Mouse (Mus musculus) neural tube, embryonic 14.5 days (tissue): ENCODE data around the gene Poln. TPM values are rescaled to one million over a fixed set of nuclear protein-coding genes. Genes with fewer than 3 reads are reported as not detected.

Experiments
- ATAC-seq: fragments of 200-750 bp; cut with Nextera tagmentation; 2 replicates; pipeline ENCODE4 v1.8.0; 2017; ENCODE audit warnings: low read depth, mild to moderate bottlenecking, moderate TSS enrichment, moderate library complexity
- H3K27ac ChIP-seq: fragments of 300-500 bp; sonication (generic); 2 replicates; pipeline ENCODE4 v1.5.1; 2014; ENCODE audit warnings: low read depth, mild to moderate bottlenecking, control low read depth, low read length, moderate library complexity, mixed read lengths
- H3K27me3 ChIP-seq: fragments of 300-500 bp; sonication (generic); 2 replicates; pipeline ENCODE4 v1.6.1; 2014; ENCODE audit warnings: low read length; ENCODE audit not compliant: control insufficient read depth, insufficient read depth
- H3K36me3 ChIP-seq: fragments of 300-500 bp; sonication (generic); 2 replicates; pipeline ENCODE4 v1.6.1; 2014; ENCODE audit warnings: low read length, mixed read lengths; ENCODE audit not compliant: control insufficient read depth, insufficient read depth
- H3K4me1 ChIP-seq: fragments of 300-500 bp; sonication (generic); 2 replicates; pipeline ENCODE4 v1.6.1; 2014; ENCODE audit warnings: low read length; ENCODE audit not compliant: control insufficient read depth, insufficient read depth
- H3K4me2 ChIP-seq: fragments of 300-500 bp; sonication (generic); 2 replicates; pipeline ENCODE4 v1.6.1; 2014; ENCODE audit warnings: mild to moderate bottlenecking, low read depth, low read length, control low read depth
- H3K4me3 ChIP-seq: fragments of 300-500 bp; sonication (generic); 2 replicates; pipeline ENCODE4 v1.5.1; 2014; ENCODE audit warnings: low read depth, low read length, control low read depth, mixed read lengths
- H3K9ac ChIP-seq: fragments of 300-500 bp; sonication (generic); replicated peaks from 2 replicates; pipeline ENCODE4 v1.6.1; 2014; ENCODE audit warnings: low read depth, mild to moderate bottlenecking, control low read depth, low read length, mixed read lengths
- H3K9me3 ChIP-seq: fragments of 300-500 bp; sonication (generic); 2 replicates; pipeline ENCODE4 v1.6.1; 2016; ENCODE audit warnings: low read length; ENCODE audit not compliant: control insufficient read depth
- WGBS: fragments of 180-500 bp; shearing (Covaris S2); extraction: QIAGEN DNeasy Blood & Tissue Kit; methylation state at CpG from one replicate; pipeline ENCODE4 v1.1.7; 2014; 5-methylcytosine and 5-hydroxymethylcytosine counted together
- polyA plus RNA-seq: library from polyadenylated mRNA; unstranded; fragments of >200 nt; fragmentation: Nextera tagmentation; extraction: Ambion mirVana; gene quantifications from 2 replicates; pipeline ENCODE4 v1.2.1, GENCODE M21; 2014

The Poln gene
- polyA plus RNA-seq, result 0.26 and 0.74 TPM in 2 replicates

DNA sequence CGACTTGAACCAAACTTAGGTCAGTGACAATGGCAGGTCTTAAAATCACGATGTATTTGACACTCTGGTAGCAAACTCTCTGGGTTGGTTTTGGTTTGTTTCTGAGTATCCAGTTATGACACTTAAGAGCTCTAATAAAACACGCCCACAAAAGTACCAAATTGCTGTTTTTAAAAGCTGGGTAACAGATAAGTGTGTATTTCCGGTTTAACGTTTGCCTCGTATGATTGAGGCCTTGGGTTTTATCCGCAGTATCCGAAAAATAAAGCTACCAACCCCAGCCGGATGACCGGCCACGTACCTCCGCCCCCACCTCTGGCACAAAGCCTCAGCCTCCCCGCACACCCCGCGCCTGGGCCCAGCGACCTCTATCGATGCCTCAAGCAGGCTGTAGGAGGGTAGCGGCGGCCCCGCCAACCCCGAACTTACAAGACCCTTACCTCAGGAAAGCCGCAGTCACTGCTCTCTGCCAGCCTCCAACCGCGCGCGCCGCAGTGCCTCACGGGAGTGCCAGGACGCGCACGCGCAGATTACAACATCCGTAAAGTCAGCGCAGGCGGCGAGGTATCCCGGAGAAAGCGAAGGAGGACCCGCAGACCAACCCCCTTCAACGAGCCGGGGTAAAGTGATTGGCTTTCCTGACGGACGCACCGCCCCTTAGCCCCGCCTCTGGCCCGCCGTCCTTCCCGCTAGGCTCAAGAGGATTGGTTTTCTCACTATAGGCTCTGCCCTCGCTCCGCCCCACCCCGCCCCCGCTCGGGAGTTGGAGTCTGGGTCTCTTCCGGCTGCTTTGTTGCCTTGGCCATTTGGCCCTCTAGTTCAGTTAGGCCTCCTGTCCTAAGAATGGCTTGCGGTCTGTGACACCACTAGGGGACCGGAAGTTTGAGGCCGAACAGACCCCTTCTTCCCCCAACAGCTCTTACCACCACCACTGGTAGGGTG is at the start of gene Poln, which contains the start of gene Haus3:
Gene Poln (minus strand): TSS at position 499 of the 942 bp plus-strand sequence.
Gene Haus3 (minus strand): TSS at position 578 of the 942 bp plus-strand sequence.
- under 1% methylated on average over 57 of the region's 57 CpGs for WGBS
- Histone ChIP-seq H3K4me2 (peak within 1 kb of the TSS; percentile 61), H3K9me3 (no peaks in the 10 kb centered on the region), H3K4me3 (peak within 1 kb of the TSS; percentile 61), H3K4me1 (peaks cover 3% of the 10 kb centered on the region; the same call in 1 of the 2 replicates), H3K27ac (peak within 1 kb of the TSS; percentile 83), H3K9ac (peak within 1 kb of the TSS; percentile 73), H3K27me3 (no peaks in the 10 kb centered on the region), H3K36me3 (peaks cover 8% of the 10 kb centered on the region)
- peak; percentile 100 for ATAC-seq

DNA sequence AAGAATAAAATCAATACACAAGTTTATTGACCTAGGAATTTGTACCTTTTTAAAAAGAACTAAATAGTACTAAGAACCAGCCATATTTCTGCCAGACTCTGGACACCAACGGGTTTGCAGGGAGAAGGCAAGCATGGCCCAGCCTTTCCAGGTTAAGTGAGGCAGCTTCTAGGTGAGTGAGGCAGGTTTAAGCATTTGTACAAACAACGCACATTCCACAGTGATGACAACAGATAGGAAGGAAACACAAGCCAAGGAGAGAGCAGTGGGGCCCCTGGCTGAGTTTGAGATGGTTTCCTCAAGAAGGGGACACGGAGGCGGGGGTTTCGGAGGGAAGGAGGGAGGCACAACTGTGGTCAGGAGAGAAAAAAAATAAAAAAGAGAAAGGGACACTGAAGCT is 49.4 kb upstream of the Poln start:
- WGBS, result 84% methylated on average over 5 of the region's 5 CpGs
- ATAC-seq, result no peak

GRCm38 (mm10) chr5:34217756-34218155 is 48.5 kb upstream of the Poln start:
- Histone ChIP-seq H3K27me3 (no peaks in the 10 kb centered on the region), H3K4me1 (no peaks in the 10 kb centered on the region), H3K36me3 (no peaks in the 10 kb centered on the region), H3K4me2 (no peak overlapping the region), H3K27ac (no peak overlapping the region), H3K9ac (no peak overlapping the region), H3K9me3 (no peaks in the 10 kb centered on the region), H3K4me3 (no peak overlapping the region)
- no peak for ATAC-seq
- 66% methylated on average over 9 of the region's 9 CpGs for WGBS

More for the DNA sequence above, 49.4 kb upstream of the Poln start:
- no peaks in the 10 kb centered on the region for H3K9me3 ChIP-seq
- H3K27me3 ChIP-seq, result no peaks in the 10 kb centered on the region
- no peaks in the 10 kb centered on the region for H3K4me1 ChIP-seq
- H3K4me3 ChIP-seq, result no peak overlapping the region
- H3K9ac ChIP-seq, result no peak overlapping the region
- no peak overlapping the region for H3K4me2 ChIP-seq
- H3K36me3 ChIP-seq, result no peaks in the 10 kb centered on the region
- H3K27ac ChIP-seq, result no peak overlapping the region

GRCm38 (mm10) chr5:34216025-34216424 is 46.8 kb upstream of the Poln start:
- Histone ChIP-seq H3K4me1 (no peaks in the 10 kb centered on the region), H3K4me3 (no peak overlapping the region), H3K9ac (no peak overlapping the region), H3K9me3 (no peaks in the 10 kb centered on the region), H3K27ac (no peak overlapping the region), H3K36me3 (no peaks in the 10 kb centered on the region), H3K27me3 (no peaks in the 10 kb centered on the region), H3K4me2 (no peak overlapping the region)
- 87% methylated on average over 7 of the region's 7 CpGs for whole genome bisulfite sequencing
- no peak for ATAC-seq

GRCm38 (mm10) chr5:34213659-34214058 is 44.4 kb upstream of the Poln start:
- 83% methylated on average over 8 of the region's 8 CpGs for WGBS
- no peaks in the 10 kb centered on the region for H3K4me1 ChIP-seq
- H3K36me3 ChIP-seq, result no peaks in the 10 kb centered on the region
- no peaks in the 10 kb centered on the region for H3K27me3 ChIP-seq
- H3K9me3 ChIP-seq, result no peaks in the 10 kb centered on the region
- no peak for ATAC-seq
- no peak overlapping the region for H3K27ac ChIP-seq
- no peak overlapping the region for H3K4me2 ChIP-seq
- H3K9ac ChIP-seq, result no peak overlapping the region
- no peak overlapping the region for H3K4me3 ChIP-seq

DNA sequence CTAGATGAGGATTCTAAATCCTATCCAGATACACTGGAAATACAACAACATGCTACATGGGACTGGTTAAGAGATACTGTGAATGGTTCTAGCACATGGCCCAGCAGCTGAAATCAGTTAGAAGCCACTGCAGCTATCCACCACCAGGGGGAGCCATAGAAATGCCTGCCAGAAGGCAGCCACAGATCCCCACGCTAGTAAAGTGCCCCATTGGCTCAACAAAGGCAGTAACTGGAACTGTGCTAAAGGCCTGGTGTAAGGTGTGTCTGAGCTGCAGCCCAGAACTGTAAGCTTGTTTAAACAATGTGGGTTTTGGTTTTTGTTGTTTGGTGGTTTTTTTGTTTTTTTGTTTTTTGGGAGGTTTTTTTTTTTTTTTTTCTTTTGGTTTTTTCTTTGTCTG is 41.0 kb upstream of the Poln start:
- no peak overlapping the region for H3K4me3 ChIP-seq
- H3K4me2 ChIP-seq, result no peak overlapping the region
- H3K27me3 ChIP-seq, result no peaks in the 10 kb centered on the region
- ATAC-seq, result peak; percentile 88
- WGBS, result 0% methylated on average over 1 of the region's 1 CpGs
- H3K9ac ChIP-seq, result no peak overlapping the region
- no peaks in the 10 kb centered on the region for H3K36me3 ChIP-seq
- no peak overlapping the region for H3K27ac ChIP-seq
- no peaks in the 10 kb centered on the region for H3K9me3 ChIP-seq
- no peaks in the 10 kb centered on the region for H3K4me1 ChIP-seq

GRCm38 (mm10) chr5:34207503-34207902 is 38.3 kb upstream of the Poln start:
- WGBS, result 67% methylated on average over 3 of the region's 3 CpGs

GRCm38 (mm10) chr5:34205788-34206187 is 36.5 kb upstream of the Poln start:
- Histone ChIP-seq H3K27ac (no peak overlapping the region), H3K4me3 (no peak overlapping the region), H3K4me1 (no peaks in the 10 kb centered on the region), H3K9me3 (no peaks in the 10 kb centered on the region), H3K4me2 (no peak overlapping the region), H3K27me3 (no peaks in the 10 kb centered on the region), H3K9ac (no peak overlapping the region), H3K36me3 (no peaks in the 10 kb centered on the region)
- WGBS, result 74% methylated on average over 2 of the region's 2 CpGs
- ATAC-seq, result no peak

More at GRCm38 (mm10) chr5:34207503-34207902, 38.3 kb upstream of the Poln start:
- Histone ChIP-seq H3K4me3 (no peak overlapping the region), H3K27me3 (no peaks in the 10 kb centered on the region), H3K9ac (no peak overlapping the region), H3K36me3 (no peaks in the 10 kb centered on the region), H3K4me1 (no peaks in the 10 kb centered on the region), H3K4me2 (no peak overlapping the region), H3K9me3 (no peaks in the 10 kb centered on the region), H3K27ac (no peak overlapping the region)
- ATAC-seq, result no peak

GRCm38 (mm10) chr5:34204911-34205310 is 35.7 kb upstream of the Poln start:
- no peak for ATAC-seq
- Histone ChIP-seq H3K4me3 (no peak overlapping the region), H3K9me3 (no peaks in the 10 kb centered on the region), H3K27me3 (no peaks in the 10 kb centered on the region), H3K4me2 (no peak overlapping the region), H3K9ac (no peak overlapping the region), H3K36me3 (no peaks in the 10 kb centered on the region), H3K27ac (no peak overlapping the region), H3K4me1 (no peaks in the 10 kb centered on the region)
- 84% methylated on average over 2 of the region's 2 CpGs for WGBS
